ENCODE assay signal across 8 mouse cellular contexts in genomic region chr5:135632117-135632796, GRCm38 (mm10). TPM values are rescaled to one million over a fixed set of nuclear protein-coding genes. Genes with fewer than 3 reads are reported as not detected.
A peak's percentile ranks its signal among the peaks of the same experiment; 100 is the strongest.
DNase-seq lines count a peak whose midpoint lies in the region; ATAC-seq and TF ChIP-seq lines count a peak whose summit lies in the region.

Gene Rhbdd2 (plus strand): TSS chr5:135632618.

- no peak for TF ChIP-seq CTCF in bone marrow macrophage, adult 2 months (IDR thresholded peaks at IDR 0.05; ENCODE audit: low read depth, low read length)
- TF ChIP-seq CTCF in embryonic fibroblast, embryonic 13.5 days (IDR thresholded peaks at IDR 0.05; ENCODE audit: borderline replicate concordance, insufficient read depth, low read length): no peak

- WGBS in kidney, embryonic 14.5 days: 14% methylated on average over 26 of the region's 30 CpGs
- WGBS in limb, embryonic 15.5 days: 14% methylated on average over 24 of the region's 30 CpGs

- H3K4me3 ChIP-seq in bone marrow macrophage, adult 2 months (ENCODE audit: insufficient read depth, low read length): peak within 1 kb of the TSS; percentile 79
- peak within 1 kb of the TSS; percentile 98 for H3K4me3 ChIP-seq in embryonic fibroblast, embryonic 13.5 days (ENCODE audit: insufficient read depth, low read length)
- H3K4me3 ChIP-seq in kidney, embryonic 14.5 days (ENCODE audit: low read length): peak within 1 kb of the TSS; percentile 94
- peak within 1 kb of the TSS; percentile 91 for H3K4me3 ChIP-seq in limb, embryonic 15.5 days

- DNase-seq in A20 (ENCODE audit: low read depth, low spot score): peak; percentile 99
- peak; percentile 94 to 97 for DNase-seq in heart, adult 9 months (ENCODE audit: low spot score in 2 of 2)
- peak; percentile 89 to 93 for DNase-seq in monocyte, adult 2 months (ENCODE audit: low read depth in 1 of 2, low spot score in 2 of 2)
- peak; percentile 98 to 99 for DNase-seq in spleen, postnatal 36 days (ENCODE audit: low spot score in 2 of 2)

- peak within 1 kb of the TSS; percentile 85 for H3K9ac ChIP-seq in kidney, embryonic 14.5 days (ENCODE audit: low read depth, low read length)
- peak within 1 kb of the TSS; percentile 74 for H3K9ac ChIP-seq in limb, embryonic 15.5 days

- H3K4me1 ChIP-seq in bone marrow macrophage, adult 2 months (ENCODE audit: control insufficient read depth, insufficient read depth, low read length): peaks cover 5% of the 10 kb centered on the region; the same call in 1 of the 2 replicates
- H3K4me1 ChIP-seq in embryonic fibroblast, embryonic 13.5 days (ENCODE audit: control insufficient read depth, insufficient read depth, low read length): no peaks in the 10 kb centered on the region
- no peaks in the 10 kb centered on the region for H3K4me1 ChIP-seq in kidney, embryonic 14.5 days (ENCODE audit: control insufficient read depth, insufficient read depth, low read length)
- H3K4me1 ChIP-seq in limb, embryonic 15.5 days: 0 out of 2 replicates have a peak, but pooled peaks cover 12% of the 10 kb centered on the region

- no peaks in the 10 kb centered on the region for H3K9me3 ChIP-seq in kidney, embryonic 14.5 days (ENCODE audit: control insufficient read depth, low read length)
- H3K9me3 ChIP-seq in limb, embryonic 15.5 days: no peaks in the 10 kb centered on the region

- TF ChIP-seq POLR2A in bone marrow macrophage, adult 2 months (IDR thresholded peaks at IDR 0.05; ENCODE audit: borderline replicate concordance, low read depth, low read length): 0 out of 2 replicates have a peak, but pooled peaks have one; percentile 12
- TF ChIP-seq POLR2A in embryonic fibroblast, embryonic 13.5 days (IDR thresholded peaks at IDR 0.05; ENCODE audit: low read depth, low read length): peak; percentile 89

- no peak within 1 kb of the TSS for H3K27ac ChIP-seq in bone marrow macrophage, adult 2 months (ENCODE audit: insufficient read depth, low read depth, low read length)
- H3K27ac ChIP-seq in embryonic fibroblast, embryonic 13.5 days (ENCODE audit: insufficient read depth, low read length): peak within 1 kb of the TSS; percentile 35; the same call in 1 of the 2 replicates
- peak within 1 kb of the TSS; percentile 81 for H3K27ac ChIP-seq in kidney, embryonic 14.5 days (ENCODE audit: low read depth, low read length)
- H3K27ac ChIP-seq in limb, embryonic 15.5 days: peak within 1 kb of the TSS; percentile 86

- peaks cover 21% of the 10 kb centered on the region for H3K36me3 ChIP-seq in kidney, embryonic 14.5 days (ENCODE audit: control insufficient read depth, insufficient read depth, low read length)
- H3K36me3 ChIP-seq in limb, embryonic 15.5 days: peaks cover 20% of the 10 kb centered on the region

- H3K4me2 ChIP-seq in kidney, embryonic 14.5 days (replicated peaks; ENCODE audit: low read depth, low read length): peak within 1 kb of the TSS; percentile 82
- H3K4me2 ChIP-seq in limb, embryonic 15.5 days: peak within 1 kb of the TSS; percentile 63

- no peaks in the 10 kb centered on the region for H3K27me3 ChIP-seq in kidney, embryonic 14.5 days (ENCODE audit: control insufficient read depth, insufficient read depth, low read length)
- no peaks in the 10 kb centered on the region for H3K27me3 ChIP-seq in limb, embryonic 15.5 days

- ATAC-seq in kidney, embryonic 14.5 days (ENCODE audit: low FRiP score, low TSS enrichment): peak; percentile 100
- ATAC-seq in limb, embryonic 15.5 days (ENCODE audit: insufficient number of reproducible peaks, low FRiP score, low TSS enrichment, low read depth): peak; percentile 98

RNA-seq across cellular contexts. Expression of gene Rhbdd2, which starts in this region (rescaled TPM):
- 11.5 and 13.9 TPM in 2 replicates for polyA plus RNA-seq in bone marrow macrophage, adult 2 months (2012; ENCODE audit: insufficient read depth, insufficient read length, missing spikeins)
- 18.8 and 23.3 TPM in 2 replicates for polyA plus RNA-seq in embryonic fibroblast, embryonic 13.5 days (2011; ENCODE audit: insufficient read length, low read depth, missing spikeins)
- 42.6 and 61.7 TPM in 2 replicates for polyA plus RNA-seq in kidney, embryonic 14.5 days (2014; fragmentation: Nextera tagmentation; extraction: Ambion mirVana)
- polyA plus RNA-seq in limb, embryonic 15.5 days (2015; fragmentation: Nextera tagmentation; extraction: Ambion mirVana): 33.3 and 33.4 TPM in 2 replicates
